Mouse (Mus musculus) adrenal gland, postnatal 25 days (tissue): ENCODE results near the gene Hddc3. TPM values are rescaled to one million over a fixed set of nuclear protein-coding genes. Genes with fewer than 3 reads are reported as not detected.
A peak's percentile ranks its signal among the peaks of the same experiment; 100 is the strongest.

ENCODE experiments used
- DNase-seq: peaks from one replicate; pipeline ENCODE4 v3.0.0; 2021; ENCODE audit warnings: mixed read lengths
- total RNA-seq: library from RNA; stranded (reverse); gene quantifications from 2 replicates; pipeline ENCODE4 v1.2.3, GENCODE M21; 2021

The Hddc3 gene
- total RNA-seq, 1 experiment from 2014 or later = 37.9 TPM

DNA sequence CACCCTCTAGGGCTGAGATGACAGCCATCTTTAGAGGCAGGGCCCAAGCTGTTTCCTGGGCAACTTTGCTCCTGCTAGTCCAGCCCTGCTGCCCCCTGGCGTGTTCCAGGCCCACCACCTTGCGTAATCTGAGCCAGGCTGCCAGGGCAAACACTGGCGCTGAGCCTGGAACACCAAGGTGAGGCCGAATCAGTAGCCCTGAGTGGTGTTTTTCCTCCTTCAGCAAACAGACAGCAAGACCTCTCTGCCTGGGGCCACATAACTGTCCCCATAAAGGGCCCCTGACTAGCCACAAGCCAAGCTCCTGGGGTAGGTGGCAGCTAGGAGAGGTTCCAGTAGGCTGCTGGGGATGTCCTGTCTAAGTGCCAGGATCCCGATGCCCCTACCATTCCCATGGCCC lies 57.2 kb downstream of the Hddc3 start:
- peak; percentile 72 for DNase-seq

Other genes with a start within 250 kb of the Hddc3 start
- 152 and 173 TPM in 2 replicates for gene Idh2, start 227.7 kb upstream of the Hddc3 start, total RNA-seq
- gene Sema4b, start 156.3 kb upstream of the Hddc3 start, total RNA-seq = 68.9 and 70.0 TPM in 2 replicates
- gene Cib1, start 110.3 kb upstream of the Hddc3 start, total RNA-seq = 62.4 and 68.2 TPM in 2 replicates
- gene Gdpgp1, start 110.2 kb upstream of the Hddc3 start, total RNA-seq = 5.6 and 6.0 TPM in 2 replicates
- gene Ttll13, start 96.7 kb upstream of the Hddc3 start, total RNA-seq = 0.57 and 2.1 TPM in 2 replicates
- 50.3 and 64.1 TPM in 2 replicates for gene Ngrn, start 81.9 kb upstream of the Hddc3 start, total RNA-seq
- 23.9 and 29.9 TPM in 2 replicates for gene Vps33b, start 73.5 kb upstream of the Hddc3 start, total RNA-seq
- gene Prc1, start 48.7 kb upstream of the Hddc3 start, total RNA-seq = 17.8 and 23.2 TPM in 2 replicates
- 15.4 and 19.1 TPM in 2 replicates for gene Rccd1, start 18.6 kb upstream of the Hddc3 start, total RNA-seq
- 47.0 and 49.5 TPM in 2 replicates for gene Unc45a, start 2.1 kb upstream of the Hddc3 start, total RNA-seq
- 92.6 and 109 TPM in 2 replicates for gene Man2a2, start 28.3 kb downstream of the Hddc3 start, total RNA-seq
- 10.0 and 12.0 TPM in 2 replicates for gene Fes, start 44.8 kb downstream of the Hddc3 start, total RNA-seq
- 157 and 167 TPM in 2 replicates for gene Furin, start 62.3 kb downstream of the Hddc3 start, total RNA-seq
- gene Blm, start 192.0 kb downstream of the Hddc3 start, total RNA-seq = 6.6 and 10.5 TPM in 2 replicates